ENCODE assay signal across 8 mouse cellular contexts in genomic region chr15:12549271-12549918, GRCm38 (mm10).
DNase-seq lines count a peak whose midpoint lies in the region; ATAC-seq and TF ChIP-seq lines count a peak whose summit lies in the region.

No protein-coding gene starts in this region.

- peak overlapping the region; percentile 39 for H3K4me3 ChIP-seq in embryonic fibroblast, embryonic 13.5 days (ENCODE audit: insufficient read depth, low read length)
- peak overlapping the region; percentile 55 for H3K4me3 ChIP-seq in limb, embryonic 12.5 days (replicated peaks)
- H3K4me3 ChIP-seq in midbrain, embryonic 11.5 days (ENCODE audit: low read depth, low read length), result peak overlapping the region; percentile 44

- DNase-seq in urinary bladder, adult 2 months (ENCODE audit: low spot score), result peak; percentile 46
- DNase-seq in urinary bladder, postnatal 10 days (ENCODE audit: low spot score), result no peak
- peak; percentile 55 for DNase-seq in heart, postnatal 4 days
- peak; percentile 92 for DNase-seq in midbrain, embryonic 11.5 days (ENCODE audit: low spot score, missing footprints)
- DNase-seq in thymus, postnatal 36 days, result peak; percentile 24 to 28
- DNase-seq in right cerebral cortex, postnatal 4 days, result no peak

- H3K9ac ChIP-seq in limb, embryonic 12.5 days (replicated peaks), result peak overlapping the region; percentile 62
- peak overlapping the region; percentile 61 for H3K9ac ChIP-seq in midbrain, embryonic 11.5 days (ENCODE audit: low read length)

- H3K9me3 ChIP-seq in limb, embryonic 12.5 days, result no peaks in the 10 kb centered on the region
- H3K9me3 ChIP-seq in midbrain, embryonic 11.5 days (ENCODE audit: control insufficient read depth, low read length), result no peaks in the 10 kb centered on the region

- H3K27me3 ChIP-seq in limb, embryonic 12.5 days, result no peaks in the 10 kb centered on the region
- H3K27me3 ChIP-seq in midbrain, embryonic 11.5 days (ENCODE audit: control insufficient read depth, insufficient read depth, low read length), result no peaks in the 10 kb centered on the region; the same call in 1 of the 2 replicates

- TF ChIP-seq CTCF in embryonic fibroblast, embryonic 13.5 days (IDR thresholded peaks at IDR 0.05; ENCODE audit: borderline replicate concordance, insufficient read depth, low read length), result no peak

- H3K27ac ChIP-seq in embryonic fibroblast, embryonic 13.5 days (ENCODE audit: insufficient read depth, low read length), result no peak overlapping the region; the same call in 1 of the 2 replicates
- peak overlapping the region; percentile 83 for H3K27ac ChIP-seq in limb, embryonic 12.5 days
- no peak overlapping the region for H3K27ac ChIP-seq in midbrain, embryonic 11.5 days (ENCODE audit: low read depth, low read length)

- peaks cover 6% of the 10 kb centered on the region; the same call in 1 of the 2 replicates for H3K4me1 ChIP-seq in embryonic fibroblast, embryonic 13.5 days (ENCODE audit: control insufficient read depth, insufficient read depth, low read length)
- H3K4me1 ChIP-seq in limb, embryonic 12.5 days (replicated peaks), result peaks cover 59% of the 10 kb centered on the region
- H3K4me1 ChIP-seq in midbrain, embryonic 11.5 days (ENCODE audit: control insufficient read depth, insufficient read depth, low read length), result peaks cover 18% of the 10 kb centered on the region; the same call in 1 of the 2 replicates

- peak overlapping the region; percentile 98 for H3K4me2 ChIP-seq in limb, embryonic 12.5 days
- H3K4me2 ChIP-seq in midbrain, embryonic 11.5 days, result peak overlapping the region; percentile 97

- H3K36me3 ChIP-seq in limb, embryonic 12.5 days, result no peaks in the 10 kb centered on the region
- H3K36me3 ChIP-seq in midbrain, embryonic 11.5 days (ENCODE audit: control insufficient read depth, insufficient read depth, low read length), result no peaks in the 10 kb centered on the region

- no peak for TF ChIP-seq POLR2A in embryonic fibroblast, embryonic 13.5 days (IDR thresholded peaks at IDR 0.05; ENCODE audit: low read depth, low read length)

- ATAC-seq in limb, embryonic 12.5 days (ENCODE audit: insufficient number of reproducible peaks, insufficient read depth, low FRiP score, low TSS enrichment, low read depth), result peak; percentile 18; the same call in 1 of the 2 replicates
- peak; percentile 80 for ATAC-seq in midbrain, embryonic 11.5 days (ENCODE audit: low FRiP score)

- 0% methylated on average over 28 of the region's 28 CpGs for WGBS in limb, embryonic 12.5 days
- WGBS in midbrain, embryonic 11.5 days, result under 1% methylated on average over 28 of the region's 28 CpGs

Comparison
In these comparisons a context has a peak if more than half of its experiments do, and no peak if none do; other contexts are left out.
1. DNase-seq: peak in urinary bladder, adult 2 months (single experiment), heart, postnatal 4 days (single experiment), midbrain, embryonic 11.5 days (single experiment) and thymus, postnatal 36 days (2 of 2); none in urinary bladder, postnatal 10 days (single experiment) and right cerebral cortex, postnatal 4 days (single experiment).
2. Peak in every context shown above with its lines, with median percentiles within 50 percentile points of each other: H3K4me3 ChIP-seq.